Mouse (Mus musculus) c-Kit-positive CD71-positive TER-119-negative erythroid progenitor cells, embryonic 14.5 days (primary cell): ENCODE measurements around the gene Folr2.
A peak's percentile ranks its signal among the peaks of the same experiment; 100 is the strongest.

Experiments used
- DNase-seq: peaks from one replicate; pipeline ENCODE4 v3.0.0-alpha.2; 2013; ENCODE audit warnings: low read depth

The Folr2 gene

GRCm38 (mm10) chr7:101866491-101867265 lies 9.7 kb upstream of the Folr2 start:
- no peak for DNase-seq

- DNase-seq: no peak
Observed at GRCm38 (mm10) chr7:101863415-101863814, 6.4 kb upstream of the Folr2 start, which contains the start of gene Anapc15. Gene Anapc15 (plus strand): TSS chr7:101863715.

DNA sequence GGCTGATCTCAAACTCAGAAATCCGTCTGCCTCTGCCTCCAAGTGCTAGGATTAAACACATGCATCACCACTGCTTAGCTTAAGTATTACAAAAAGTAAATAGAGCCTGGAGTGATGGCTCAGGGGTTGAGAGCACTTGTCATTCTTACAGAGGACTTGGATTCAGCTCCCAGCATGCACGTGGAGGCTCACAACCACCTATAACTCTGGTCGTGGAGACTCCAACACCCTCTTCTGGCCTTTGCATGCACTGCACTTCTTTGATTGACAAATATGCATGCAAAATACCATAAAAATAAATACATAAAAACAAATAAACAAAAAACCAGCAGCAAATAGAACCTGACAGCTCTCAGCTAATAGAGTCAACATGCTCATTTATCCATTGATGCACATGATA lies 5.3 kb upstream of the Folr2 start:
- no peak for DNase-seq

GRCm38 (mm10) chr7:101860978-101861377 lies 4.0 kb upstream of the Folr2 start:
- DNase-seq: no peak

DNA sequence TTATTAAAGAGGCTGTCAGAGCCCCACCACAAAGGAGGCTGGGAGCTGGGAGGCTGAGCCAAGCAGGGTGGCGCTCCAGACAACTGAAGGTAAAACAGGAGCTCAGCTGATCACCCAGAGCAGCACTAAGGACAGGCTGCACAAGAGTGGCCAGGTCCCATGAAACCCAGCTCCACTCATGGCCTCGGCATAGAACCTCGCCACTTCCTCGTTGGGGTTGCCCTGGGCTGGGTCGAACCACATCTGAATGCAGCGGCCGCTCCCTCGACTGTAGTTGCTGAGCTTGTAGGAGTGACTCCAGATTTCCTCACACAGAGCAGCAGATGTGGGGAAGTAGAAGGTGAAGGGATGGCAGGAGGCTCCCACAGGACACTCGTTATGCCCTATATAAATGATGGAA lies 1.4 kb upstream of the Folr2 start:
- no peak for DNase-seq

DNA sequence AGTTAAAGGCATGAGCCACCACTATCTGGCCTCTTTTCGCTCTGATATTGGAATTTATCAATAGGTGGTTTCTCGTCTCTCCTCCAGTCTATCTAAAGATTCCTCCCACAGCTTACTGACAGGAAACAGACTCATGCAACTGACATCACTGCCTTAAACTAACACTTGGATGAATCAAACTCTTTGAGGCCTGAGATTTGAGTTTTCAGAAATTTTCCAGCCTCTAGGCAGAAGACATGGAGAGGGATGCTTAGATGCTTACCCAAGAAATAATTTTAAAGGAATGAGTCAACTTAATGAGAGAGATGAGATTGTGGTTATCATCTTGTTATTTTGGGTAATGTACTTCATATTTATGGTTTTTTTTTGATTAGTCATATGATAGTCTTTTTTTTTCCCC lies 3.2 kb downstream of the Folr2 start:
- no peak for DNase-seq

DNA sequence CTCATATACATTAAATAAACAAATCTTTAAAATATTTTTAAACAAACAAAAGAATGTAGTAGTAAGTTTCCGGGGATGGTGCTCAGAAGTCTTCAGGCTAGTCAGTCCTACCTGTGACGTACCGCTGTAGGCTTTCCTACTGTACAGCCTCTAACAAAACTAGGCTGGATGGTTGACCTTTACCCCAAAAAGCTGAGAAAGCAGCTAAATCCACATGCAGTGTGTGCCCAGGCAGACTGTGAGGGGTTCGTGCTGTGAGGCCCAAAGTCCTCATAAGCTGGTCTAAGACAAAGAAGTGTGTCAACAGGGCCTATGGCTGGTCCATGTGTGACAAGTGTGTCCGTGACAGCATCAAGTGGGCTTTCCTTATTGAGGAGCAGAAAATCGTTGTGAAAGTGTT lies 4.1 kb downstream of the Folr2 start:
- no peak for DNase-seq

- no peak for DNase-seq
Observed at GRCm38 (mm10) chr7:101851689-101852088, 5.3 kb downstream of the Folr2 start.

- no peak for DNase-seq
Observed at GRCm38 (mm10) chr7:101847934-101848333, 9.1 kb downstream of the Folr2 start.

GRCm38 (mm10) chr7:101844186-101844585 lies 12.8 kb downstream of the Folr2 start:
- DNase-seq: no peak

- DNase-seq: peak; percentile 51
Observed at GRCm38 (mm10) chr7:101837606-101838471, 19.2 kb downstream of the Folr2 start, which contains the start of gene Inppl1. Gene Inppl1 (minus strand): TSS chr7:101838229.

- DNase-seq: no peak
Observed at GRCm38 (mm10) chr7:101837154-101837605, 19.8 kb downstream of the Folr2 start.

DNA sequence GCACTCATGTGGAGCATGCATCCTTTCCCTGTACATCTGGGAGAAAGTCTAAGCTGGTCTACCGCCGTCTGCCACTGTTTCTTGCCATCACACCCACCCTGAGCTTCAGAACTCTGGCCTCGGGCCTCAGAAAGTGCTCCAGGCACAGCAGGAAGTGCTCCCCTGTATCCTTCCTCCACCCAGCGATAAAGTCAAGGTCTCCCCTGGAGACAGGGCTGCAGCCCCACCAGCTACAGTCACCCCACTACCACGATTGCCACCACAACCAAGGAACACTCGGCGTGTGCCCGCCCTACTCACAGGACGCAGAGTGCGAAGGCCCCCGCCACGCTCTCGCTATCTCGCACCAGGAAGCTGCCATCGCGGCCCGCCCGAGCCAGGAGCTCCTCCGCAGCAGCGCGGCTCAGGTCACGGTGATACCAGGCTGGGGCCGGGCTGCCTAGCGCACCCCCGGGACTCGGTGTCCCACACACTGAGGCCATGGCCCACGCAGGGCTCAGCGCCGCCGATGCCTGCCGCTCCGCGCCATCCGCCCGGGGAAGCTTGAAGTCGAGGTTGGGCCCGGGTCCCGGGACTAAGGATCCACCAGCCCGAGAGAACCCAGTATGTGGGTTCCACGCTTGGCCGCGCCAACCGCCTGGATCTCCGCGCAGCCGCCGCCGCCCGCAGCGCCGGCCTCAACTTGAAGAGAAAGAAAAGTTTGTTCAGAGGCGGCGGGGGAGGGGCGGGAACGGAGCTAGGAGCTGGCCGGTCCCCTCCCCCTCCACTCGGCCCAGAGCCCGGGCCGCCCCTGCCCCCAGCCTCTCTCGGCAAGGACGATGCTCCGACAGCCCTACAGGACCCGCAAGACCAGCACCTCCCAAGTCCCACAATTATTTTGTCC lies 20.5 kb downstream of the Folr2 start:
- DNase-seq: peak; percentile 17

GRCm38 (mm10) chr7:101835457-101836109 lies 21.4 kb downstream of the Folr2 start:
- DNase-seq: no peak

DNA sequence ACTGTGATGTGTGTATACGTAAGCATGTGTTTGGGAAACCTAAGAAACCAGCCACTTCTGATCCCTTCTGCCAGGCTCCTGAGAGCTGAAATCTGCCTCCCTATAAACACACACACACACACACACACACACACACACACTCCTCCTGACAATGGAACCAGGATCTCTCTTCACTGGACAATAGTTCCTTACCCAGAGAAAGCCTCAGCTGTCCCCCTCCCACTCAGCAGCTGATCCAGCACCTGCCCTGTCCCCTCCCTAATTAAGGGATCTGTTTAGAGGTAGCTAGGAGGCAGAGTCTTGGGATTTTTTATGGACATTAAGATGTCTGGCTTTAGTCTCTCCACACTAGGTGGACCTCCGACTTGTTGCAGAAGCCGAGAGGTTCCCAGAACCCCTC lies 22.1 kb downstream of the Folr2 start:
- no peak for DNase-seq

GRCm38 (mm10) chr7:101833916-101834584 lies 22.9 kb downstream of the Folr2 start:
- DNase-seq: no peak

- no peak for DNase-seq
Observed at GRCm38 (mm10) chr7:101833352-101833751, 23.6 kb downstream of the Folr2 start.

GRCm38 (mm10) chr7:101832372-101832771 lies 24.6 kb downstream of the Folr2 start:
- DNase-seq: no peak

GRCm38 (mm10) chr7:101831437-101831836 lies 25.6 kb downstream of the Folr2 start:
- no peak for DNase-seq

DNA sequence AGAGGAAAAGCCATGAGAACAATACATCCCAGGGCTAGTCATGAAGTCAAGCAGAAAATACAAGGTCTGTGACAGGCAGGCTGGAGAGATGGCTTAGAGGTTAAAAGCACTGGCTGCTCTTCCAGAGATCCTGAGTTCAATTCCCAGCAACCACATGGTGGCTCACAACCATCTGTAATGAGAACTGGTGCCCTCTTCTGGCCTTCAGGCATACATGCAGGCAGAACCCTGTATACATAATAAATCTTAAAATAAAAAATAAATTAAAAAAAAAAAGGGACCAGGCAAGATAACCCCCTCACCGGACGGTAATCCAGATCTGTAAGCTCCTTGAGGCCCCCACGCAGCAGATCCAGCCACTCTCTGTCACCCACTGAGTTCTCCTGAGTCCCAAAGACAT lies 26.6 kb downstream of the Folr2 start:
- DNase-seq: no peak
